Mouse (Mus musculus): ENCODE measurements around the gene Ppox. TPM values are rescaled to one million over a fixed set of nuclear protein-coding genes. Genes with fewer than 3 reads are reported as not detected.
A peak's percentile ranks its signal among the peaks of the same experiment; 100 is the strongest.
"Not testable (repeated sequence)": the region's sequence is repeated elsewhere in the genome, so short reads cannot be mapped to it uniquely, and the experiment has no call there.

Gene Ppox
- polyA plus RNA-seq, 1 experiment from 2014 or later = 11.4 TPM

- H3K27me3 ChIP-seq (replicated peaks; ENCODE audit: control insufficient read depth, insufficient read depth, low read length) = no peaks in the 10 kb centered on the region
These were observed 44.6 kb upstream of the Ppox start for GRCm38 (mm10) chr1:171325571-171325970.

GRCm38 (mm10) chr1:171322012-171322411 is 41.0 kb upstream of the Ppox start:
- Histone ChIP-seq H3K9me3 (ENCODE audit: control insufficient read depth) (no peaks in the 10 kb centered on the region), H3K9ac (ENCODE audit: low read depth, low read length) (no peak overlapping the region), H3K27me3 (replicated peaks; ENCODE audit: control insufficient read depth, insufficient read depth, low read length) (no peaks in the 10 kb centered on the region), H3K27ac (ENCODE audit: low read depth, low read length) (no peak overlapping the region), H3K4me2 (replicated peaks; ENCODE audit: low read depth) (no peak overlapping the region), H3K4me1 (replicated peaks; ENCODE audit: control insufficient read depth, insufficient read depth, low read length) (no peaks in the 10 kb centered on the region), H3K36me3 (ENCODE audit: control insufficient read depth, insufficient read depth) (no peaks in the 10 kb centered on the region), H3K4me3 (ENCODE audit: low read depth, low read length) (no peak overlapping the region)
- 75% methylated on average over 1 of the region's 1 CpGs for WGBS
- no peak for TF ChIP-seq CTCF (IDR thresholded peaks at IDR 0.05; ENCODE audit: low read depth)
- peak; percentile 44 for ATAC-seq

More at GRCm38 (mm10) chr1:171325571-171325970, 44.6 kb upstream of the Ppox start:
- Histone ChIP-seq H3K36me3 (ENCODE audit: control insufficient read depth, insufficient read depth) (no peaks in the 10 kb centered on the region), H3K4me1 (replicated peaks; ENCODE audit: control insufficient read depth, insufficient read depth, low read length) (0 out of 2 replicates have a peak, but pooled peaks cover 5% of the 10 kb centered on the region), H3K9ac (ENCODE audit: low read depth, low read length) (no peak overlapping the region), H3K4me3 (ENCODE audit: low read depth, low read length) (no peak overlapping the region), H3K9me3 (ENCODE audit: control insufficient read depth) (no peaks in the 10 kb centered on the region), H3K27ac (ENCODE audit: low read depth, low read length) (no peak overlapping the region), H3K4me2 (replicated peaks; ENCODE audit: low read depth) (no peak overlapping the region)
- no peak for TF ChIP-seq CTCF (IDR thresholded peaks at IDR 0.05; ENCODE audit: low read depth)
- no peak for ATAC-seq
- WGBS = 63% methylated on average over 2 of the region's 2 CpGs

- no peak for ATAC-seq
- no peak overlapping the region for H3K4me3 ChIP-seq (ENCODE audit: low read depth, low read length)
- no peak overlapping the region for H3K4me2 ChIP-seq (replicated peaks; ENCODE audit: low read depth)
- no peaks in the 10 kb centered on the region for H3K4me1 ChIP-seq (replicated peaks; ENCODE audit: control insufficient read depth, insufficient read depth, low read length)
- TF ChIP-seq CTCF (IDR thresholded peaks at IDR 0.05; ENCODE audit: low read depth) = peak; percentile 77
- H3K9ac ChIP-seq (ENCODE audit: low read depth, low read length) = no peak overlapping the region
- H3K27me3 ChIP-seq (replicated peaks; ENCODE audit: control insufficient read depth, insufficient read depth, low read length) = no peaks in the 10 kb centered on the region
- no peaks in the 10 kb centered on the region for H3K9me3 ChIP-seq (ENCODE audit: control insufficient read depth)
- H3K36me3 ChIP-seq (ENCODE audit: control insufficient read depth, insufficient read depth) = no peaks in the 10 kb centered on the region
- H3K27ac ChIP-seq (ENCODE audit: low read depth, low read length) = no peak overlapping the region
These were observed 40.4 kb upstream of the Ppox start for GRCm38 (mm10) chr1:171321415-171321814.

GRCm38 (mm10) chr1:171320151-171320550 is 39.2 kb upstream of the Ppox start:
- no peak overlapping the region for H3K4me3 ChIP-seq (ENCODE audit: low read depth, low read length)
- H3K36me3 ChIP-seq (ENCODE audit: control insufficient read depth, insufficient read depth) = no peaks in the 10 kb centered on the region
- H3K4me2 ChIP-seq (replicated peaks; ENCODE audit: low read depth) = peak overlapping the region; percentile 18
- TF ChIP-seq CTCF (IDR thresholded peaks at IDR 0.05; ENCODE audit: low read depth) = no peak
- H3K9ac ChIP-seq (ENCODE audit: low read depth, low read length) = no peak overlapping the region
- H3K27ac ChIP-seq (ENCODE audit: low read depth, low read length) = no peak overlapping the region
- ATAC-seq = no peak
- H3K9me3 ChIP-seq (ENCODE audit: control insufficient read depth) = no peaks in the 10 kb centered on the region
- WGBS = 24% methylated on average over 5 of the region's 5 CpGs
- H3K4me1 ChIP-seq (replicated peaks; ENCODE audit: control insufficient read depth, insufficient read depth, low read length) = no peaks in the 10 kb centered on the region
- H3K27me3 ChIP-seq (replicated peaks; ENCODE audit: control insufficient read depth, insufficient read depth, low read length) = no peaks in the 10 kb centered on the region

GRCm38 (mm10) chr1:171319748-171320147 is 38.8 kb upstream of the Ppox start:
- TF ChIP-seq CTCF (IDR thresholded peaks at IDR 0.05; ENCODE audit: low read depth) = 0 out of 2 replicates have a peak, but pooled peaks have one; percentile 13
- Histone ChIP-seq H3K27ac (ENCODE audit: low read depth, low read length) (no peak overlapping the region), H3K4me3 (ENCODE audit: low read depth, low read length) (no peak overlapping the region), H3K27me3 (replicated peaks; ENCODE audit: control insufficient read depth, insufficient read depth, low read length) (no peaks in the 10 kb centered on the region), H3K4me2 (replicated peaks; ENCODE audit: low read depth) (peak overlapping the region; percentile 18), H3K4me1 (replicated peaks; ENCODE audit: control insufficient read depth, insufficient read depth, low read length) (no peaks in the 10 kb centered on the region), H3K36me3 (ENCODE audit: control insufficient read depth, insufficient read depth) (no peaks in the 10 kb centered on the region), H3K9ac (ENCODE audit: low read depth, low read length) (no peak overlapping the region), H3K9me3 (ENCODE audit: control insufficient read depth) (no peaks in the 10 kb centered on the region)
- 24% methylated on average over 7 of the region's 7 CpGs for WGBS
- 0 out of 2 replicates have a peak, but pooled peaks have one; percentile 16 for ATAC-seq

- H3K9ac ChIP-seq (ENCODE audit: low read depth, low read length) = no peak overlapping the region
- TF ChIP-seq CTCF (IDR thresholded peaks at IDR 0.05; ENCODE audit: low read depth) = no peak
- ATAC-seq = no peak
- H3K4me2 ChIP-seq (replicated peaks; ENCODE audit: low read depth) = no peak overlapping the region
- no peaks in the 10 kb centered on the region for H3K4me1 ChIP-seq (replicated peaks; ENCODE audit: control insufficient read depth, insufficient read depth, low read length)
- H3K27ac ChIP-seq (ENCODE audit: low read depth, low read length) = no peak overlapping the region
- no peaks in the 10 kb centered on the region for H3K36me3 ChIP-seq (ENCODE audit: control insufficient read depth, insufficient read depth)
- no peaks in the 10 kb centered on the region for H3K9me3 ChIP-seq (ENCODE audit: control insufficient read depth)
- no peak overlapping the region for H3K4me3 ChIP-seq (ENCODE audit: low read depth, low read length)
- H3K27me3 ChIP-seq (replicated peaks; ENCODE audit: control insufficient read depth, insufficient read depth, low read length) = no peaks in the 10 kb centered on the region
- 71% methylated on average over 2 of the region's 2 CpGs for WGBS
These were observed 28.3 kb upstream of the Ppox start for GRCm38 (mm10) chr1:171309321-171309720.

- H3K27ac ChIP-seq (ENCODE audit: low read depth, low read length); H3K4me2 ChIP-seq (replicated peaks; ENCODE audit: low read depth); H3K4me1 ChIP-seq (replicated peaks; ENCODE audit: control insufficient read depth, insufficient read depth, low read length); H3K9me3 ChIP-seq (ENCODE audit: control insufficient read depth); H3K36me3 ChIP-seq (ENCODE audit: control insufficient read depth, insufficient read depth); H3K4me3 ChIP-seq (ENCODE audit: low read depth, low read length); ATAC-seq; H3K27me3 ChIP-seq (replicated peaks; ENCODE audit: control insufficient read depth, insufficient read depth, low read length); H3K9ac ChIP-seq (ENCODE audit: low read depth, low read length): not testable (repeated sequence)
- WGBS = 64% methylated on average over 5 of the region's 5 CpGs
These were observed 25.2 kb upstream of the Ppox start for GRCm38 (mm10) chr1:171306157-171306556.

All from intestine, postnatal 0 days (tissue).